In the genomic region with DNA sequence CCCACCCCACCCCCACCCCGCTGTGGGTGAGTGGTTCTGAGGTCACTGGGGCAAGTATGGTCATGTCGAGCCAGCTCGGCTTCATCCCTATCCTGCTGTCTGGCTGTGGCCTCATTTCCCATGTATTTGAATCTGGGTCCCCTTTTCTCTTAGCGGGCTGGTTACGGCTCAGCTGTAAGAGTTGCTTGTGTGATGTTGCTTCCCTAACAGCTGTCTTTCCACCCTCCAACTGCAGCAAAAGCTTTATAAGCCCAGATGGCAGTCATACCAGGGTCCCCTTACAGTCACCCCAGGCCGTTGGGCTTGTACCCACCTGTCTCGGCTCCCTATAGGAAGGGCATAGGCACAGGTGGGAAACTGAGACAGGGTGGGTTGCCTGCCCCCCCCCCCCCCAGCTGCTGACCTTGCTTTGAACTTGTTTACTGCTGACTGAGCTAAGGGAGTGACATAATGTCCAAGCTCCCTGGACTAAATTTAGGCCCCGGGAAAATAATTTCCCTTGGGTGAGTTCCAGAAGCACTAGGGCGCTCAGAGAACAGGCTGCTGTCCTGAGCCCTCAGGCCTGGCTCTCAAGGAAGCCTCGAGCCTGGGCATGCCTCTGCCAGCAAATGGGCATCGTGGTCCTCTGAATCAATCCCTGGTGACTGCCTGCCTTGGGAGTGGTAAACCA, we compare ENCODE assay signal across 8 mouse cellular contexts. TPM values are rescaled to one million over a fixed set of nuclear protein-coding genes. Genes with fewer than 3 reads are reported as not detected.
DNase-seq lines count a peak whose midpoint lies in the region; ATAC-seq and TF ChIP-seq lines count a peak whose summit lies in the region.

No protein-coding gene starts in this region.

- 11% methylated on average over 11 of the region's 11 CpGs for WGBS in heart, adult 2 months
- WGBS in kidney, postnatal 0 days, result 66% methylated on average over 11 of the region's 11 CpGs
- 82% methylated on average over 11 of the region's 11 CpGs for WGBS in midbrain, embryonic 15.5 days
- 89% methylated on average over 8 of the region's 11 CpGs for WGBS in hindbrain, embryonic 11.5 days

- no peaks in the 10 kb centered on the region for H3K27me3 ChIP-seq in heart, adult 2 months (ENCODE audit: control insufficient read depth, insufficient read depth, low read length)
- H3K27me3 ChIP-seq in kidney, postnatal 0 days (ENCODE audit: insufficient read depth, low read length), result no peaks in the 10 kb centered on the region
- H3K27me3 ChIP-seq in midbrain, embryonic 15.5 days (replicated peaks), result no peaks in the 10 kb centered on the region
- H3K27me3 ChIP-seq in hindbrain, embryonic 11.5 days (ENCODE audit: control insufficient read depth, insufficient read depth, low read length), result no peaks in the 10 kb centered on the region

- no peak for ATAC-seq in kidney, postnatal 0 days (replicated peaks; ENCODE audit: low FRiP score, low read depth)
- no peak for ATAC-seq in midbrain, embryonic 15.5 days (replicated peaks)
- no peak for ATAC-seq in hindbrain, embryonic 11.5 days (ENCODE audit: low FRiP score)

- H3K9ac ChIP-seq in heart, adult 2 months (ENCODE audit: low read depth, low read length), result peak overlapping the region; percentile 70
- H3K9ac ChIP-seq in kidney, postnatal 0 days (ENCODE audit: low read depth, low read length), result no peak overlapping the region
- no peak overlapping the region for H3K9ac ChIP-seq in midbrain, embryonic 15.5 days
- no peak overlapping the region for H3K9ac ChIP-seq in hindbrain, embryonic 11.5 days (ENCODE audit: low read depth, low read length)

- 0 out of 2 replicates have a peak, but pooled peaks have one; percentile 37 for TF ChIP-seq POLR2A in heart, adult 2 months (IDR thresholded peaks at IDR 0.05; ENCODE audit: insufficient read depth, low read depth, low read length)

- no peaks in the 10 kb centered on the region for H3K9me3 ChIP-seq in kidney, postnatal 0 days (replicated peaks; ENCODE audit: low read length)
- H3K9me3 ChIP-seq in midbrain, embryonic 15.5 days, result no peaks in the 10 kb centered on the region
- H3K9me3 ChIP-seq in hindbrain, embryonic 11.5 days (ENCODE audit: control insufficient read depth, low read length), result no peaks in the 10 kb centered on the region

- peak; percentile 72; the same call in 1 of the 2 replicates for TF ChIP-seq EP300 in heart, adult 2 months (IDR thresholded peaks at IDR 0.05; ENCODE audit: insufficient read depth, low read depth, low read length)

- H3K36me3 ChIP-seq in heart, adult 2 months (ENCODE audit: control insufficient read depth, insufficient read depth, low read length), result peaks cover 6% of the 10 kb centered on the region
- H3K36me3 ChIP-seq in kidney, postnatal 0 days (ENCODE audit: insufficient read depth, low read length), result peaks cover 51% of the 10 kb centered on the region
- H3K36me3 ChIP-seq in midbrain, embryonic 15.5 days (replicated peaks), result peaks cover 28% of the 10 kb centered on the region
- peaks cover 16% of the 10 kb centered on the region; the same call in 1 of the 2 replicates for H3K36me3 ChIP-seq in hindbrain, embryonic 11.5 days (ENCODE audit: control insufficient read depth, insufficient read depth, low read length)

- H3K27ac ChIP-seq in heart, adult 2 months, result peak overlapping the region; percentile 96
- H3K27ac ChIP-seq in kidney, postnatal 0 days, result peak overlapping the region; percentile 75
- no peak overlapping the region for H3K27ac ChIP-seq in midbrain, embryonic 15.5 days
- H3K27ac ChIP-seq in hindbrain, embryonic 11.5 days (ENCODE audit: low read depth, low read length), result no peak overlapping the region

- TF ChIP-seq CTCF in heart, adult 2 months (IDR thresholded peaks at IDR 0.05), result no peak
- TF ChIP-seq CTCF in kidney, postnatal 0 days (IDR thresholded peaks at IDR 0.05; ENCODE audit: low read depth), result no peak

- no peak overlapping the region for H3K4me2 ChIP-seq in kidney, postnatal 0 days (ENCODE audit: low read length)
- no peak overlapping the region for H3K4me2 ChIP-seq in midbrain, embryonic 15.5 days
- no peak overlapping the region for H3K4me2 ChIP-seq in hindbrain, embryonic 11.5 days (replicated peaks; ENCODE audit: low read depth, low read length)

- no peaks in the 10 kb centered on the region for H3K79me2 ChIP-seq in heart, adult 2 months (replicated peaks; ENCODE audit: control insufficient read depth, insufficient read depth, low read length)

- intact Hi-C loops in heart, adult 2 months (cut with DNase I), result loop anchor here (1.0 to 5.0 kb wide), 2 partner anchors 20 to 77 kb away; no protein-coding TSS in a partner anchor

- H3K4me1 ChIP-seq in heart, adult 2 months (ENCODE audit: control insufficient read depth, insufficient read depth, low read length), result peaks cover 14% of the 10 kb centered on the region
- peaks cover 11% of the 10 kb centered on the region for H3K4me1 ChIP-seq in kidney, postnatal 0 days (replicated peaks; ENCODE audit: insufficient read depth, low read length)
- H3K4me1 ChIP-seq in midbrain, embryonic 15.5 days, result no peaks in the 10 kb centered on the region
- H3K4me1 ChIP-seq in hindbrain, embryonic 11.5 days (replicated peaks; ENCODE audit: control insufficient read depth, insufficient read depth, low read length), result no peaks in the 10 kb centered on the region

- H3K4me3 ChIP-seq in heart, adult 2 months, result no peak overlapping the region
- no peak overlapping the region for H3K4me3 ChIP-seq in kidney, postnatal 0 days (replicated peaks; ENCODE audit: low read depth, low read length)
- no peak overlapping the region for H3K4me3 ChIP-seq in midbrain, embryonic 15.5 days
- H3K4me3 ChIP-seq in hindbrain, embryonic 11.5 days (ENCODE audit: low read depth, low read length), result no peak overlapping the region

- DNase-seq in urinary bladder, postnatal 14 days (ENCODE audit: low spot score), result peak; percentile 68
- no peak for DNase-seq in urinary bladder, postnatal 4 days (ENCODE audit: low spot score in 2 of 2)
- peak; percentile 66 to 79 for DNase-seq in heart, adult 2 months
- no peak for DNase-seq in kidney, postnatal 0 days (ENCODE audit: low spot score)
- no peak for DNase-seq in embryo, embryonic 11 days
- no peak for DNase-seq in right cerebral cortex, postnatal 25 days
- DNase-seq in hindbrain, embryonic 11.5 days (ENCODE audit: low spot score), result no peak

RNA-seq across cellular contexts. Expression of a gene that starts 20.8 kb away (rescaled TPM):
- 10 to 100 TPM in 1 of 2 experiments, 1 to 10 TPM in 1; 9.2 to 10.3 TPM for total RNA-seq in heart, adult 2 months (2021)
- 6.3 and 8.3 TPM in 2 replicates for polyA plus RNA-seq in heart, adult 2 months (2012; rRNA removed)
- polyA plus RNA-seq in kidney, postnatal 0 days (2015; fragmentation: Nextera tagmentation; extraction: Ambion mirVana), result 27.4 and 29.9 TPM in 2 replicates
- 35.9 and 39.6 TPM in 2 replicates for polyA plus RNA-seq in midbrain, embryonic 15.5 days (2015; fragmentation: Nextera tagmentation; extraction: Ambion mirVana)
- polyA plus RNA-seq in hindbrain, embryonic 11.5 days (2014; fragmentation: Nextera tagmentation; extraction: Ambion mirVana), result 56.8 and 63.7 TPM in 2 replicates

RNA-seq across cellular contexts. Expression of a gene that starts 30.2 kb away (rescaled TPM):
- total RNA-seq in heart, adult 2 months (2021), result 10 to 100 TPM; 27.8 to 27.9 TPM
- 34.3 and 45.4 TPM in 2 replicates for polyA plus RNA-seq in heart, adult 2 months (2012; rRNA removed)
- polyA plus RNA-seq in kidney, postnatal 0 days (2015; fragmentation: Nextera tagmentation; extraction: Ambion mirVana), result 13.8 and 14.9 TPM in 2 replicates
- 18.6 and 21.1 TPM in 2 replicates for polyA plus RNA-seq in midbrain, embryonic 15.5 days (2015; fragmentation: Nextera tagmentation; extraction: Ambion mirVana)
- polyA plus RNA-seq in hindbrain, embryonic 11.5 days (2014; fragmentation: Nextera tagmentation; extraction: Ambion mirVana), result 16.8 and 18.2 TPM in 2 replicates

Comparison
In these comparisons a context has a peak if more than half of its experiments do, and no peak if none do; other contexts are left out.
1. DNase-seq: peak in urinary bladder, postnatal 14 days (single experiment) and heart, adult 2 months (2 of 2); none in urinary bladder, postnatal 4 days (0 of 2), kidney, postnatal 0 days (single experiment), embryo, embryonic 11 days (single experiment), right cerebral cortex, postnatal 25 days (single experiment) and hindbrain, embryonic 11.5 days (single experiment).
2. H3K27ac ChIP-seq: peak in heart, adult 2 months (single experiment) and kidney, postnatal 0 days (single experiment); none in midbrain, embryonic 15.5 days (single experiment) and hindbrain, embryonic 11.5 days (single experiment).